Mouse (Mus musculus): Measurements from ENCODE around the gene AI182371. TPM values are rescaled to one million over a fixed set of nuclear protein-coding genes. Genes with fewer than 3 reads are reported as not detected.

AI182371 gene
- polyA plus RNA-seq, 1 experiment from 2014 or later = 0.52 TPM

- H3K9me3 ChIP-seq = no peaks in the 10 kb centered on the region
- no peaks in the 10 kb centered on the region for H3K36me3 ChIP-seq
- no peak overlapping the region for H3K27ac ChIP-seq (replicated peaks)
- H3K9ac ChIP-seq = no peak overlapping the region
- H3K27me3 ChIP-seq = no peaks in the 10 kb centered on the region
- no peak for ATAC-seq (ENCODE audit: low read depth)
- no peaks in the 10 kb centered on the region for H3K4me1 ChIP-seq (replicated peaks)
- no peak overlapping the region for H3K4me2 ChIP-seq
- no peak overlapping the region for H3K4me3 ChIP-seq
- WGBS = 90% methylated on average over 13 of the region's 13 CpGs
These were observed 34.7 kb downstream of the AI182371 start for GRCm38 (mm10) chr2:35066525-35067082.

GRCm38 (mm10) chr2:35063333-35064030 lies 37.9 kb downstream of the AI182371 start:
- no peaks in the 10 kb centered on the region for H3K27me3 ChIP-seq

GRCm38 (mm10) chr2:35061338-35061737 lies 40.0 kb downstream of the AI182371 start, which contains the start of gene Hc:
TSS of gene Hc (minus strand) at chr2:35061438.
- H3K9ac ChIP-seq = no peak within 1 kb of the TSS
- H3K36me3 ChIP-seq = no peaks in the 10 kb centered on the region
- H3K4me1 ChIP-seq (replicated peaks) = no peaks in the 10 kb centered on the region
- H3K9me3 ChIP-seq = no peaks in the 10 kb centered on the region
- no peak for ATAC-seq (ENCODE audit: low read depth)
- 85% methylated on average over 5 of the region's 5 CpGs for WGBS
- H3K27me3 ChIP-seq = no peaks in the 10 kb centered on the region
- H3K4me3 ChIP-seq = no peak within 1 kb of the TSS
- no peak within 1 kb of the TSS for H3K4me2 ChIP-seq
- H3K27ac ChIP-seq (replicated peaks) = no peak within 1 kb of the TSS

More at GRCm38 (mm10) chr2:35063333-35064030, 37.9 kb downstream of the AI182371 start:
- H3K9ac ChIP-seq = no peak overlapping the region
- 89% methylated on average over 6 of the region's 6 CpGs for WGBS
- no peaks in the 10 kb centered on the region for H3K9me3 ChIP-seq
- H3K4me3 ChIP-seq = no peak overlapping the region
- H3K4me1 ChIP-seq (replicated peaks) = no peaks in the 10 kb centered on the region
- H3K27ac ChIP-seq (replicated peaks) = no peak overlapping the region
- no peak overlapping the region for H3K4me2 ChIP-seq
- H3K36me3 ChIP-seq = no peaks in the 10 kb centered on the region
- ATAC-seq (ENCODE audit: low read depth) = no peak

- Histone ChIP-seq H3K27ac (replicated peaks) (no peak overlapping the region), H3K4me3 (no peak overlapping the region), H3K9me3 (no peaks in the 10 kb centered on the region), H3K27me3 (no peaks in the 10 kb centered on the region), H3K36me3 (no peaks in the 10 kb centered on the region), H3K4me2 (no peak overlapping the region), H3K4me1 (replicated peaks) (no peaks in the 10 kb centered on the region), H3K9ac (no peak overlapping the region)
- 71% methylated on average over 6 of the region's 6 CpGs for WGBS
- no peak for ATAC-seq (ENCODE audit: low read depth)
These were observed 40.4 kb downstream of the AI182371 start for GRCm38 (mm10) chr2:35060897-35061296.

- Histone ChIP-seq H3K36me3 (no peaks in the 10 kb centered on the region), H3K9me3 (no peaks in the 10 kb centered on the region), H3K27me3 (no peaks in the 10 kb centered on the region), H3K4me2 (no peak overlapping the region), H3K27ac (replicated peaks) (no peak overlapping the region), H3K4me1 (replicated peaks) (no peaks in the 10 kb centered on the region), H3K9ac (no peak overlapping the region), H3K4me3 (no peak overlapping the region)
- no peak for ATAC-seq (ENCODE audit: low read depth)
- 91% methylated on average over 5 of the region's 5 CpGs for WGBS
These were observed 41.1 kb downstream of the AI182371 start for GRCm38 (mm10) chr2:35060256-35060655.

GRCm38 (mm10) chr2:35058325-35058724 lies 43.0 kb downstream of the AI182371 start:
- Histone ChIP-seq H3K9ac (no peak overlapping the region), H3K4me3 (no peak overlapping the region), H3K36me3 (no peaks in the 10 kb centered on the region), H3K4me2 (no peak overlapping the region), H3K4me1 (replicated peaks) (no peaks in the 10 kb centered on the region), H3K27me3 (no peaks in the 10 kb centered on the region), H3K9me3 (no peaks in the 10 kb centered on the region), H3K27ac (replicated peaks) (no peak overlapping the region)
- no peak for ATAC-seq (ENCODE audit: low read depth)
- 82% methylated on average over 2 of the region's 2 CpGs for WGBS

GRCm38 (mm10) chr2:35057243-35057642 lies 44.1 kb downstream of the AI182371 start:
- no peak for ATAC-seq (ENCODE audit: low read depth)
- no peak overlapping the region for H3K4me3 ChIP-seq
- H3K4me1 ChIP-seq (replicated peaks) = no peaks in the 10 kb centered on the region
- no peaks in the 10 kb centered on the region for H3K9me3 ChIP-seq
- H3K9ac ChIP-seq = no peak overlapping the region
- no peaks in the 10 kb centered on the region for H3K36me3 ChIP-seq
- 89% methylated on average over 11 of the region's 11 CpGs for WGBS
- no peak overlapping the region for H3K27ac ChIP-seq (replicated peaks)
- H3K4me2 ChIP-seq = no peak overlapping the region
- H3K27me3 ChIP-seq = no peaks in the 10 kb centered on the region

GRCm38 (mm10) chr2:35048851-35049250 lies 52.5 kb downstream of the AI182371 start:
- WGBS = 42% methylated on average over 5 of the region's 5 CpGs
- H3K36me3 ChIP-seq = no peaks in the 10 kb centered on the region
- H3K27ac ChIP-seq (replicated peaks) = no peak overlapping the region
- H3K4me3 ChIP-seq = no peak overlapping the region
- no peak overlapping the region for H3K4me2 ChIP-seq
- no peak overlapping the region for H3K9ac ChIP-seq
- ATAC-seq (ENCODE audit: low read depth) = no peak
- no peaks in the 10 kb centered on the region for H3K27me3 ChIP-seq
- no peaks in the 10 kb centered on the region for H3K9me3 ChIP-seq
- no peaks in the 10 kb centered on the region for H3K4me1 ChIP-seq (replicated peaks)

GRCm38 (mm10) chr2:35044956-35045355 lies 56.4 kb downstream of the AI182371 start:
- WGBS = 72% methylated on average over 2 of the region's 2 CpGs
- no peaks in the 10 kb centered on the region for H3K36me3 ChIP-seq
- no peaks in the 10 kb centered on the region for H3K9me3 ChIP-seq
- H3K27me3 ChIP-seq = no peaks in the 10 kb centered on the region
- no peak overlapping the region for H3K27ac ChIP-seq (replicated peaks)
- H3K4me3 ChIP-seq = no peak overlapping the region
- no peaks in the 10 kb centered on the region for H3K4me1 ChIP-seq (replicated peaks)
- no peak for ATAC-seq (ENCODE audit: low read depth)
- H3K9ac ChIP-seq = no peak overlapping the region
- H3K4me2 ChIP-seq = no peak overlapping the region

- WGBS = 91% methylated on average over 9 of the region's 9 CpGs
- no peak overlapping the region for H3K4me2 ChIP-seq
- no peak overlapping the region for H3K27ac ChIP-seq (replicated peaks)
- no peaks in the 10 kb centered on the region for H3K36me3 ChIP-seq
- no peaks in the 10 kb centered on the region for H3K27me3 ChIP-seq
- H3K4me3 ChIP-seq = no peak overlapping the region
- no peaks in the 10 kb centered on the region for H3K9me3 ChIP-seq
- H3K9ac ChIP-seq = no peak overlapping the region
- no peak for ATAC-seq (ENCODE audit: low read depth)
- H3K4me1 ChIP-seq (replicated peaks) = no peaks in the 10 kb centered on the region
These were observed 62.6 kb downstream of the AI182371 start for GRCm38 (mm10) chr2:35038580-35039375.
